Mouse (Mus musculus): ENCODE measurements around the gene Pdlim7. TPM values are rescaled to one million over a fixed set of nuclear protein-coding genes. Genes with fewer than 3 reads are reported as not detected.
A peak's percentile ranks its signal among the peaks of the same experiment; 100 is the strongest.

Gene Pdlim7
- polyA plus RNA-seq, 1 experiment from 2014 or later = 152 TPM

DNA sequence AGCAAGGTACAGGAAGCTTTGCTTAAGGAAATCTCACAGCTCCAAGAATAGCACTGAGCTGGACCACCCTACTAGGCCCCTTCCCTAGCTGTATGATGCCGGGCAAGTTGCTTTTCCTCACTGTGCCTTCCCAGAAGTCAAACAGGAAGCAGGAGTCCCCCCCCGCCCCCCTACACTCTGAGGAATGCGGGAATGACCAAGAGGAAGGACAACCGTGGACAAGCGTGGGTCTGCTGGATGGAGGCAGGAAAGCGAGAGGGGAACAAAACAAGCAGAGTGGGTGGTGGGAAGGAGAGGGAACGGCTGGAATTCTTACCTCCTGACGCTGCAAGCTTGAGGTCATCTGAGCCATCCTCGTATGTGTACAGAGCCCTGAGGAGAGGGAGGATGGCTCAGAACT is 30.4 kb downstream of the Pdlim7 start:
- Histone ChIP-seq H3K27ac (ENCODE audit: low read length) (no peak overlapping the region), H3K27me3 (ENCODE audit: control insufficient read depth, insufficient read depth, low read depth, low read length) (no peaks in the 10 kb centered on the region; the same call in 1 of the 2 replicates), H3K4me1 (replicated peaks; ENCODE audit: control insufficient read depth, insufficient read depth, low read length) (peaks cover 43% of the 10 kb centered on the region), H3K4me3 (ENCODE audit: low read length) (no peak overlapping the region), H3K36me3 (ENCODE audit: control insufficient read depth, insufficient read depth, low read length) (peaks cover 22% of the 10 kb centered on the region), H3K9ac (ENCODE audit: low read length) (peak overlapping the region; percentile 9; the same call in 1 of the 2 replicates), H3K4me2 (ENCODE audit: low read depth, low read length) (no peak overlapping the region), H3K9me3 (ENCODE audit: control insufficient read depth, low read length) (no peaks in the 10 kb centered on the region)
- 18% methylated on average over 9 of the region's 9 CpGs for WGBS
- no peak for ATAC-seq (ENCODE audit: low read depth)

DNA sequence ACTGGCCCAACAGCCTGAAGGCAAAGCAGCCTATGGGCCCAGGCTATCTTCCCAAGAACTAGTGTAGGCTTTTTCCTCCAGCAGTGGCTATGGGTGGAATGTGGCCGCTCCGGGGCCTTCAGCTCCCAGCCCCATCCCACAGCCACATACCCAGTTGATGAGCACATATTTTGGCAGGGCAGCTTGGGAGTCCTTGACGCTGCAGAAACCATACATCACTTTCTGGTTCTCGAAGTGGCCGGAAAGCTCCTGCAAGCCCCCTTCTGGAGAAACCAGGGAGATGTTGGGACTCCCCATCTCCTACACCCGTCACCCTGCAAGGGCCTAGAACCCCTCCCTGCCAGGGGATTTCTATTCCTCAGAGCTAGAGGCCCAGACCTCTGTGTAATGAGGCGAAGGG is 30.9 kb downstream of the Pdlim7 start:
- Histone ChIP-seq H3K4me3 (ENCODE audit: low read length) (no peak overlapping the region), H3K4me1 (replicated peaks; ENCODE audit: control insufficient read depth, insufficient read depth, low read length) (peaks cover 42% of the 10 kb centered on the region), H3K4me2 (ENCODE audit: low read depth, low read length) (no peak overlapping the region), H3K36me3 (ENCODE audit: control insufficient read depth, insufficient read depth, low read length) (peaks cover 22% of the 10 kb centered on the region), H3K9ac (ENCODE audit: low read length) (0 out of 2 replicates have a peak overlapping the region, but pooled peaks have one; percentile 17), H3K27ac (ENCODE audit: low read length) (no peak overlapping the region), H3K27me3 (ENCODE audit: control insufficient read depth, insufficient read depth, low read depth, low read length) (no peaks in the 10 kb centered on the region; the same call in 1 of the 2 replicates), H3K9me3 (ENCODE audit: control insufficient read depth, low read length) (no peaks in the 10 kb centered on the region)
- WGBS = 54% methylated on average over 7 of the region's 7 CpGs
- ATAC-seq (ENCODE audit: low read depth) = 0 out of 2 replicates have a peak, but pooled peaks have one; percentile 29

DNA sequence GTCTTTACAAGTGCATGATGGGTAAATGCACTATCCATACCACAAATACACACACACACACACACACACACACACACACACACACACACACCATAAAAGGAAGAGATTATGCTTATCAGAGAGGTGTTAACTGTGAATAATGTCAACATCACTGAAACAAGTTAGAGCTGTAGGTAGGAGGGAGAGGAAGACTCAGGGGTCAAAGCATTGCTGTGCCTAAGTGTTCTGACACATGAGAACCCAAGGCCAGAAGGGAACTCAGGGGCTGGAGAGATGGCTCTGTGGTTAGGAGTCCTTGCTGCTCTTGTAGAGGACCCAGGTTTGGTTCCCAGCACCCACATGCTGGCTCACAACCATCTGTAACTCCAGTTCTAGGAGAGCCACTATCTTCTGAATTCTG is 33.5 kb downstream of the Pdlim7 start:
- Histone ChIP-seq H3K4me2 (ENCODE audit: low read depth, low read length) (no peak overlapping the region), H3K27me3 (ENCODE audit: control insufficient read depth, insufficient read depth, low read depth, low read length) (no peaks in the 10 kb centered on the region; the same call in 1 of the 2 replicates), H3K4me3 (ENCODE audit: low read length) (no peak overlapping the region), H3K9me3 (ENCODE audit: control insufficient read depth, low read length) (no peaks in the 10 kb centered on the region), H3K27ac (ENCODE audit: low read length) (no peak overlapping the region), H3K36me3 (ENCODE audit: control insufficient read depth, insufficient read depth, low read length) (peaks cover 32% of the 10 kb centered on the region), H3K9ac (ENCODE audit: low read length) (no peak overlapping the region), H3K4me1 (replicated peaks; ENCODE audit: control insufficient read depth, insufficient read depth, low read length) (peaks cover 20% of the 10 kb centered on the region)
- no peak for ATAC-seq (ENCODE audit: low read depth)

DNA sequence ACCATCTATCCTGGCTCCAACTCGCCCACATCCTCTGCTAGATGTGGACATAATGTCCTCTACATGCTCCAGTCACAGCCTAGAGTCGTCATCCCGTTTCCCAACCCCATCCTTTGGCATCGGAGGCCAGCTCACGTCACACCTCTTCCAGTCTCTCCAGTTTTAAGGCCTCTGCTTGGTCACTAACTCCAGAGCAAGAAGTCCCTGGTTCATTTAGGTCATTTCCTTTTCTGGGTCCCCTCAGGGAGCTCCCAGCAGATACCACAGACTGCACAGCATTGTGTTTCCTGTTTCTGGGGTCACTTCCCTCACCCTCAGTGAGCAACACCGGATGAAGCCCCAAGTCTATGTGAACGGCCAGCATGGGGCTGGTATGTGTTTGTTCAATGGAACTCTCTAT is 34.5 kb downstream of the Pdlim7 start:
- H3K9me3 ChIP-seq (ENCODE audit: control insufficient read depth, low read length) = no peaks in the 10 kb centered on the region
- no peak overlapping the region for H3K4me2 ChIP-seq (ENCODE audit: low read depth, low read length)
- peaks cover 32% of the 10 kb centered on the region for H3K36me3 ChIP-seq (ENCODE audit: control insufficient read depth, insufficient read depth, low read length)
- no peaks in the 10 kb centered on the region; the same call in 1 of the 2 replicates for H3K27me3 ChIP-seq (ENCODE audit: control insufficient read depth, insufficient read depth, low read depth, low read length)
- no peak for ATAC-seq (ENCODE audit: low read depth)
- 68% methylated on average over 7 of the region's 7 CpGs for WGBS
- H3K27ac ChIP-seq (ENCODE audit: low read length) = no peak overlapping the region
- H3K4me1 ChIP-seq (replicated peaks; ENCODE audit: control insufficient read depth, insufficient read depth, low read length) = peaks cover 13% of the 10 kb centered on the region
- H3K9ac ChIP-seq (ENCODE audit: low read length) = no peak overlapping the region
- no peak overlapping the region for H3K4me3 ChIP-seq (ENCODE audit: low read length)

DNA sequence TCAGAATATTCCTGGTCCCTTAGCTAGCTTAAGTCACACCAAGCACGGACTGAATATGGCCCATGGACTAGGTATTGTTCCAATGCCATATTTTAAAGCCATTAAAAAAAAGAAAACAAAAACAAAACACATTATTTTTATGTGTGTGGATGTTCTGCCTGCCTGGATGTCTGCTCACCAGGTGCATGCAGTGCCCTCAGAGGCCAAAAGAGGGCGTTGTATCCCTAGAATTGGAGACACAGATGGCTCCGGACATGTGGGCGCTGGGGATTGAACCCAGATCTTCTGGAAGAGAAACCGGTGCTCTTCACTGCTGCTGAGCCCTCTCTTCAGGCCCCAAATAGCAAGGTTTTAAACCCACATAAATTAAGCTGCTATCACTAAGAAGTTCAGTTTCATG is 35.4 kb downstream of the Pdlim7 start:
- 52% methylated on average over 5 of the region's 5 CpGs for WGBS
- Histone ChIP-seq H3K9ac (ENCODE audit: low read length) (no peak overlapping the region), H3K27ac (ENCODE audit: low read length) (no peak overlapping the region), H3K9me3 (ENCODE audit: control insufficient read depth, low read length) (no peaks in the 10 kb centered on the region), H3K4me3 (ENCODE audit: low read length) (no peak overlapping the region), H3K4me1 (replicated peaks; ENCODE audit: control insufficient read depth, insufficient read depth, low read length) (peaks cover 6% of the 10 kb centered on the region; the same call in 1 of the 2 replicates), H3K4me2 (ENCODE audit: low read depth, low read length) (no peak overlapping the region), H3K36me3 (ENCODE audit: control insufficient read depth, insufficient read depth, low read length) (peaks cover 32% of the 10 kb centered on the region), H3K27me3 (ENCODE audit: control insufficient read depth, insufficient read depth, low read depth, low read length) (no peaks in the 10 kb centered on the region; the same call in 1 of the 2 replicates)
- ATAC-seq (ENCODE audit: low read depth) = no peak

DNA sequence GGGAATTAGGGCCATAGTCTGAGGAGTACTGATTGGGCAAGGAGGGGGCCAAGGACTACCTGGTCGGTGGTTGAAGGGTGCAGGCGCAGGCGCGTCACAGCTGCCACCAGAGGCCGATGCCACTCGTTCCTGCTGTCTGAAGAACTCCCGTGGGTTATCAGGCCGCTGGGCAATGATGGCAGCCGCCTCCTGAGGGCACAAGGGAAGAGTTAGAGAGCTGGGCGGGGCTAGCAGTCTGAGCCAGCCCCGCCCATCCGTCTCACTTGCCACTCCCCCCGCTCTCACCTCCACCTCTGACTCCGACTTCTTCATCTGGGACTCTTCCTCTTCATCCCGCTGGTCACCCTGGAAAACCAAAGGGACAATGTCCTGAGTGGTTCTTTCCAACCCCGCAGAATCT is 36.0 kb downstream of the Pdlim7 start:
- ATAC-seq (ENCODE audit: low read depth) = no peak
- H3K9ac ChIP-seq (ENCODE audit: low read length) = no peak overlapping the region
- H3K9me3 ChIP-seq (ENCODE audit: control insufficient read depth, low read length) = no peaks in the 10 kb centered on the region
- no peak overlapping the region for H3K4me3 ChIP-seq (ENCODE audit: low read length)
- H3K27me3 ChIP-seq (ENCODE audit: control insufficient read depth, insufficient read depth, low read depth, low read length) = no peaks in the 10 kb centered on the region; the same call in 1 of the 2 replicates
- no peak overlapping the region for H3K4me2 ChIP-seq (ENCODE audit: low read depth, low read length)
- no peak overlapping the region for H3K27ac ChIP-seq (ENCODE audit: low read length)
- H3K36me3 ChIP-seq (ENCODE audit: control insufficient read depth, insufficient read depth, low read length) = peaks cover 32% of the 10 kb centered on the region
- 66% methylated on average over 16 of the region's 16 CpGs for WGBS
- H3K4me1 ChIP-seq (replicated peaks; ENCODE audit: control insufficient read depth, insufficient read depth, low read length) = peaks cover 4% of the 10 kb centered on the region; the same call in 1 of the 2 replicates

DNA sequence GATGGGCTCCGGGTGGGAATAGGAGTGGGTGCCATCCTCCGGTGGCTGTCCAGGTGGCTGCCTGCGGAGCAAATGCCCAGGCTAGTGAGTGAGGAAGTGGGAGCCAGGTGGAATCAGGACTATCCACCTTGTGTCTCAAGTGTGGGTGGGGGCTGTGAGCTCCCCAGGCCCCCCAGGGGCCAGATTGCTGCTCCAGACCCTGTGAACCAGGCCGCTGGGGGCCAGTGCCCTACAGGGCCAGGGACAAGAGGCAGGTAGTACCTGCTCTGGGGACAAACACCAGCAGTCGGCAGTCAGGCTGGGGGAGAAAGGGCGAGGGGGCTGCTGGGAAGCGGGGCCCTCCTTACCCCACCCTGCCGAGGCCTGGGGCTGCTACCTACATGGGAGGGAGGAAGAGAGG is 37.2 kb downstream of the Pdlim7 start:
- Histone ChIP-seq H3K4me1 (replicated peaks; ENCODE audit: control insufficient read depth, insufficient read depth, low read length) (peaks cover 8% of the 10 kb centered on the region), H3K9ac (ENCODE audit: low read length) (no peak overlapping the region), H3K27ac (ENCODE audit: low read length) (no peak overlapping the region), H3K36me3 (ENCODE audit: control insufficient read depth, insufficient read depth, low read length) (peaks cover 23% of the 10 kb centered on the region), H3K4me2 (ENCODE audit: low read depth, low read length) (no peak overlapping the region), H3K27me3 (ENCODE audit: control insufficient read depth, insufficient read depth, low read depth, low read length) (no peaks in the 10 kb centered on the region; the same call in 1 of the 2 replicates), H3K4me3 (ENCODE audit: low read length) (no peak overlapping the region), H3K9me3 (ENCODE audit: control insufficient read depth, low read length) (no peaks in the 10 kb centered on the region)
- 92% methylated on average over 8 of the region's 8 CpGs for WGBS
- no peak for ATAC-seq (ENCODE audit: low read depth)

DNA sequence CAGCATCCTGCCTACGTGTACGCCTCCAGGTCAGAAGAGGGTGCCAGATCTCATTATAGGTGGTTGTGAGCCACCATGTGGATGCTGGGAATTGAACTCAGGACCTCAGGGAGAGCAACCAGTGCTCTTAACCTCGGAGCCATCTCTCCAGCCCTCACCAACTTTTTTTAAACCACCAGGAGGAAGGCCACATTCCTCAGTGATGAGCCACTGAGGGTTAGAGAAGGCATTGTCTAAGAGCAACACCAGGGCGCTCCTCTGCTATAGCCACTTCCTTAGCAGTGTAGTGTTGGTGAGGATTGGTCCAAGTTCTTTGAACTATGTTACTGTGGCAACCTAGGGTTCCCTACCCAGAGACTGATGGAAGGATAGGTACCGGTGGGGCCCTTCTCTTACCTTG is 37.7 kb downstream of the Pdlim7 start:
- Histone ChIP-seq H3K36me3 (ENCODE audit: control insufficient read depth, insufficient read depth, low read length) (peaks cover 18% of the 10 kb centered on the region), H3K9ac (ENCODE audit: low read length) (no peak overlapping the region), H3K27me3 (ENCODE audit: control insufficient read depth, insufficient read depth, low read depth, low read length) (no peaks in the 10 kb centered on the region; the same call in 1 of the 2 replicates), H3K9me3 (ENCODE audit: control insufficient read depth, low read length) (no peaks in the 10 kb centered on the region), H3K4me2 (ENCODE audit: low read depth, low read length) (no peak overlapping the region), H3K4me3 (ENCODE audit: low read length) (no peak overlapping the region), H3K27ac (ENCODE audit: low read length) (no peak overlapping the region), H3K4me1 (replicated peaks; ENCODE audit: control insufficient read depth, insufficient read depth, low read length) (peaks cover 8% of the 10 kb centered on the region)
- WGBS = 81% methylated on average over 5 of the region's 5 CpGs
- ATAC-seq (ENCODE audit: low read depth) = no peak

DNA sequence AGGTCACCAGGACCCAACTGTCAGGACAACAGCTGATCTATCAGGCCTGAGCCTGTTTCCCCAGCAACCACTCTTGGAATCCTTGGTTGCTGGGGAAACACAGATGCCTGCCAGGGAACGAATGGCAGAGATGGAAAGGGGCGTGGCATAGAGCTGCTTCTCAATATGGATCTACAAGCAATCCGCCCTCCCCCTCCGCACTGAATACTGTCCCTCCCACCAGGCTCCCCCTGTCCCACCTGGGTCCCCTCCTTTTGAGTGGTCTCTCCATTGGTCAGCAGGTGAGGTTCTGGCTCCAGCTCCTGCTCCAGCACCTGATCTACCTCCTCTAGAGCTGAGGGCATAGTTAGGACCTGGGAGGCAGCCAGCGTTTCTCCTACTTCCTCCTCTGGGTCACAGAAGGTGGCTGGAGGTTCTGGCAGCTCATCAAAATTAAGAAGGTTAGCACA is 38.8 kb downstream of the Pdlim7 start:
- no peak overlapping the region for H3K27ac ChIP-seq (ENCODE audit: low read length)
- H3K4me1 ChIP-seq (replicated peaks; ENCODE audit: control insufficient read depth, insufficient read depth, low read length) = peaks cover 8% of the 10 kb centered on the region
- H3K4me2 ChIP-seq (ENCODE audit: low read depth, low read length) = no peak overlapping the region
- H3K4me3 ChIP-seq (ENCODE audit: low read length) = no peak overlapping the region
- no peak for ATAC-seq (ENCODE audit: low read depth)
- no peak overlapping the region for H3K9ac ChIP-seq (ENCODE audit: low read length)
- peaks cover 3% of the 10 kb centered on the region; the same call in 1 of the 2 replicates for H3K27me3 ChIP-seq (ENCODE audit: control insufficient read depth, insufficient read depth, low read depth, low read length)
- no peaks in the 10 kb centered on the region for H3K9me3 ChIP-seq (ENCODE audit: control insufficient read depth, low read length)
- peaks cover 10% of the 10 kb centered on the region for H3K36me3 ChIP-seq (ENCODE audit: control insufficient read depth, insufficient read depth, low read length)
- 51% methylated on average over 5 of the region's 5 CpGs for WGBS

DNA sequence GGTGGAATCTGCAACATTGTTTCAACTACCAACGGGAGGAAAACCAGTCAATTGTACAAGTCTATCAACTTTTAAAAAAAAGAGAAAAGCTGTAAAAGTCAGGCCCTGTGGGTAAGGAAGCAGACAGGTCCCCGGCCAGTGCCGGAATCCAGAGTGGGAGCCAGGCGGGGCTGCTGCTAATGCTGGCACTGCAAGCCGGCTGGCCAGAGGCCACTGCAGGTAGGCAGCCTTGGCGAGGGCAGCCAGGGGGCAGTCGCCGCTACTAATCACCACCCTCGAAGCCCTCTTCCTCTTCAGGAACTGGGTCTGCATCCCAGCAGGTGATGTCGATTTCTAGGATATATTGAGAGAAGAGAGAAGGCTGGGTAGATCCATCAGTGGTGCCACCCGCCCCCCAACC is 39.5 kb downstream of the Pdlim7 start:
- H3K27me3 ChIP-seq (ENCODE audit: control insufficient read depth, insufficient read depth, low read depth, low read length) = peaks cover 3% of the 10 kb centered on the region; the same call in 1 of the 2 replicates
- no peak for ATAC-seq (ENCODE audit: low read depth)
- no peak overlapping the region for H3K4me3 ChIP-seq (ENCODE audit: low read length)
- H3K9ac ChIP-seq (ENCODE audit: low read length) = no peak overlapping the region
- H3K4me2 ChIP-seq (ENCODE audit: low read depth, low read length) = no peak overlapping the region
- 73% methylated on average over 11 of the region's 11 CpGs for WGBS
- no peaks in the 10 kb centered on the region for H3K9me3 ChIP-seq (ENCODE audit: control insufficient read depth, low read length)
- peaks cover 8% of the 10 kb centered on the region for H3K4me1 ChIP-seq (replicated peaks; ENCODE audit: control insufficient read depth, insufficient read depth, low read length)
- no peak overlapping the region for H3K27ac ChIP-seq (ENCODE audit: low read length)
- peaks cover 10% of the 10 kb centered on the region for H3K36me3 ChIP-seq (ENCODE audit: control insufficient read depth, insufficient read depth, low read length)

Data from lung, embryonic 16.5 days (tissue).